Mouse (Mus musculus) midbrain, postnatal 0 days (tissue): ENCODE data around the gene Cdca3. TPM values are rescaled to one million over a fixed set of nuclear protein-coding genes. Genes with fewer than 3 reads are reported as not detected.
A peak's percentile ranks its signal among the peaks of the same experiment; 100 is the strongest.

Experiments used
- ATAC-seq: fragments of 200-750 bp; cut with Nextera tagmentation; 2 replicates; pipeline ENCODE4 v1.8.0; 2017; ENCODE audit warnings: moderate number of reproducible peaks, mild to moderate bottlenecking, moderate TSS enrichment, moderate library complexity; ENCODE audit not compliant: low FRiP score
- DNase-seq: peaks from one replicate; pipeline ENCODE4 v3.0.0-alpha.2; 2015; ENCODE audit warnings: low spot score
- H3K27ac ChIP-seq: fragments of 300-500 bp; sonication (generic); 2 replicates; pipeline ENCODE4 v1.5.1; 2014; ENCODE audit warnings: low read depth, mild to moderate bottlenecking, low read length, mixed read lengths
- H3K27me3 ChIP-seq: fragments of 300-500 bp; sonication (generic); 2 replicates; pipeline ENCODE4 v1.6.1; 2014; ENCODE audit warnings: low read length, control low read depth, mixed read lengths; ENCODE audit not compliant: insufficient read depth
- H3K36me3 ChIP-seq: fragments of 300-500 bp; sonication (generic); 2 replicates; pipeline ENCODE4 v1.6.1; 2014; ENCODE audit warnings: low read length, control low read depth, mixed read lengths; ENCODE audit not compliant: insufficient read depth
- H3K4me1 ChIP-seq: fragments of 300-500 bp; sonication (generic); 2 replicates; pipeline ENCODE4 v1.6.1; 2014; ENCODE audit warnings: mild to moderate bottlenecking, control low read depth, antibody characterized with exemption, low read length, mixed read lengths; ENCODE audit not compliant: insufficient read depth
- H3K4me2 ChIP-seq: fragments of 300-500 bp; sonication (generic); 2 replicates; pipeline ENCODE4 v1.6.1; 2014; ENCODE audit warnings: low read depth, mild to moderate bottlenecking, low read length, mixed read lengths; ENCODE audit not compliant: poor library complexity, severe bottlenecking
- H3K4me3 ChIP-seq: fragments of 300-500 bp; sonication (generic); 2 replicates; pipeline ENCODE4 v1.5.1; 2014; ENCODE audit warnings: low read depth, mild to moderate bottlenecking, low read length, moderate library complexity
- H3K9ac ChIP-seq: fragments of 300-500 bp; sonication (generic); replicated peaks from 2 replicates; pipeline ENCODE4 v1.6.1; 2014; ENCODE audit warnings: mild to moderate bottlenecking, low read length, moderate library complexity, mixed read lengths; ENCODE audit not compliant: poor library complexity, severe bottlenecking
- H3K9me3 ChIP-seq: fragments of 300-500 bp; sonication (generic); 2 replicates; pipeline ENCODE4 v1.6.1; 2016; ENCODE audit warnings: low read length, control low read depth
- CTCF ChIP-seq: IDR thresholded peaks from 2 replicates; pipeline ENCODE4 v1.5.1; 2016; ENCODE audit warnings: antibody characterized with exemption, mild to moderate bottlenecking
- whole genome bisulfite sequencing: fragments of 180-500 bp; shearing (Covaris S2); extraction: QIAGEN DNeasy Blood & Tissue Kit; methylation state at CpG from one replicate; pipeline ENCODE4 v1.1.7; 2014; 5-methylcytosine and 5-hydroxymethylcytosine counted together
- polyA plus RNA-seq: library from polyadenylated mRNA; unstranded; fragments of >200 nt; fragmentation: Nextera tagmentation; extraction: Ambion mirVana; gene quantifications from 2 replicates; pipeline ENCODE4 v1.2.1, GENCODE M21; 2015
- total RNA-seq: library from RNA; depleted of rRNA; stranded (reverse); fragments of >200 nt; gene quantifications from 2 replicates; pipeline ENCODE4 v1.2.3, GENCODE M21; 2014

The Cdca3 gene
- total and polyA plus RNA-seq, 2 experiments from 2014 or later = 16.0 to 16.7 TPM

DNA sequence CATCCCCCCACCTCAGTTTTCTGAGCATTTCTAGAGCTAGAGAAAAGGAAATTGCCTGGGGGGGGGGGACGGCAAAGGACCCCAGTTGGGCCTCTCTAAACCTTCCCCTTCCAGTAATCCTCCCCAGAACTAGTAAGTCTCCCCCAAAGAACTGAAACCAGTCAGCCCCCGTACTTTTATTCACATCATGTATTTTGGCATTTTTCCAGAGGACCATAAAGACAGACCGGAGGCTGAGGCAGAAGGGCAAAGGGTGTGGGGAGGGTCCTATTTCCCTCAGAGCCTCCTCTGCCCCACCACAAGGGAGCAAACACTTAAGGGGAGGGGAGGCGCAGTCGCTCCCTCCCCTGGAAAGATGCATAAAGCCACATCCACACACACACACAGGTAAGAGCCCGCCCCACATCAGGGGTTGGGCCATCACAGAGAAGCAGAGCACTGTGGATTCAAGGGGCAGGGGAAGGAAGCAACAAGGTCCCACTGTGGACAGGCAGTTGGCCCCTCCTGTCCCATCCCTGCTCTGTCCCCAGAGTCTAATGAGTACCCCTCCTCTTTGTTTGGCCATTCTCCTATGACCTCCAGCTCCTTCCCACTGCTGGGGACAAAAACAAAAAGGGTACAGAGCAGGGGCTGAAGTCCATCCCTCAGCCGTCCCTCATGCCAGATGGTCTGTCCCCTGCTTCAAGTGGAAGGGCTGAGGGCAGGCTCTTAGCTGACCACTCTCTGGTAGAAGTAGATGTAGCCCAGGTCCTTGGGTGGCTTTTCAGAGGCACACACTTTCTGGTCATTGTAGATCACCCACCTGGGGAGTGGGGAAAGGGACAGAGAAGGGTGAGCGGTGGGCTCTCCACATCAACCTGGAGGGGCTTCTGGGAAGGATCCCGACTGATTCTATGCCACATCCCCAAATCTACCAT is 14.2 kb upstream of the Cdca3 start:
- peak overlapping the region; percentile 87; the same call in 1 of the 2 replicates for H3K4me2 ChIP-seq
- H3K9ac ChIP-seq = 0 out of 2 replicates have a peak overlapping the region, but pooled peaks have one; percentile 19
- WGBS = 69% methylated on average over 9 of the region's 9 CpGs
- no peak overlapping the region for H3K4me3 ChIP-seq
- H3K4me1 ChIP-seq = peaks cover 12% of the 10 kb centered on the region
- peaks cover 53% of the 10 kb centered on the region for H3K36me3 ChIP-seq
- DNase-seq = peak; percentile 40
- no peak for TF ChIP-seq CTCF
- no peak for ATAC-seq
- no peak overlapping the region for H3K27ac ChIP-seq
- no peaks in the 10 kb centered on the region for H3K9me3 ChIP-seq
- no peaks in the 10 kb centered on the region for H3K27me3 ChIP-seq

DNA sequence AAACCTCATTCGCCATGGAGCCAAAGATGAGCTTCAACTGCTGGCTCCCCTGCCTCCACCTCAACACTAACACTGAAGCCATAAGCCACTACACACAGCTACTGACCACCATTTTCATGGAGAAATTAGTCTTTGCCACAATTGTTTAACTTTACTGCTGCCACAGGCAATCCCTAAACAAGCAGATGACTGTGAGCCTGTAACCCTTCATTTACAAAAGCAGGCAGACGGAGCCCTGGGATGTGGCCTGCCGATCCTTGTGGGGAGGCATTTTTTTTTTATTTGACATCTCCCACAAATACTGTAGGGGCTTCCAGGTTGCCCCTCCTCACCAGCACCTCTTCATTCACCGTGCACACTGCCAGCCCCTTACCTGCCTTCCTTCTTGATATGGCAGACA is 12.7 kb upstream of the Cdca3 start:
- H3K4me3 ChIP-seq = no peak overlapping the region
- 92% methylated on average over 4 of the region's 4 CpGs for WGBS
- H3K9ac ChIP-seq = no peak overlapping the region
- no peak for TF ChIP-seq CTCF
- H3K4me2 ChIP-seq = no peak overlapping the region
- H3K4me1 ChIP-seq = peaks cover 12% of the 10 kb centered on the region
- H3K9me3 ChIP-seq = no peaks in the 10 kb centered on the region
- no peak for ATAC-seq
- H3K36me3 ChIP-seq = peaks cover 63% of the 10 kb centered on the region
- no peaks in the 10 kb centered on the region for H3K27me3 ChIP-seq
- no peak for DNase-seq
- H3K27ac ChIP-seq = no peak overlapping the region

DNA sequence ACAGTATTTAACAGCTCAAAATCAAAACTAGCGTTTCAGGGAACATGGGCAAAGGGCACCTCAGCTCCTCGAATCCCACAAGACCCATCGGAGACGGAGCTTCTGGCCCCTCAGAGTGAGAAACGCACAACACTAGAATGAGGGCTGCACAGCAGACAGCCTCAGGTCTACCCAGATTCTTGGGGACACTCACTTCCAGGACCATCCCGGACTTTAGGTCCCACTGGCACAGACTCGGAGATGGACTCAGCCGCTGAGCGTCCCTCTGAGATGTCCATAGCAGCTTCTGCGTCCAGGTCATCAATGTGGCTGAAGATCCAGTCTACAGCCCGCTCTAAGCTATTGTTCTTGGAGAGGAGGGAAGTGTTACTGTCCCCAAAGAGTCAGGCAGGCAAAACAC is 12.2 kb upstream of the Cdca3 start:
- Histone ChIP-seq H3K36me3 (peaks cover 63% of the 10 kb centered on the region), H3K27me3 (no peaks in the 10 kb centered on the region), H3K27ac (no peak overlapping the region), H3K4me3 (no peak overlapping the region), H3K9me3 (no peaks in the 10 kb centered on the region), H3K4me2 (no peak overlapping the region), H3K9ac (no peak overlapping the region), H3K4me1 (peaks cover 11% of the 10 kb centered on the region)
- DNase-seq (no peak), ATAC-seq (no peak)
- WGBS = 95% methylated on average over 11 of the region's 11 CpGs
- TF ChIP-seq CTCF = no peak

DNA sequence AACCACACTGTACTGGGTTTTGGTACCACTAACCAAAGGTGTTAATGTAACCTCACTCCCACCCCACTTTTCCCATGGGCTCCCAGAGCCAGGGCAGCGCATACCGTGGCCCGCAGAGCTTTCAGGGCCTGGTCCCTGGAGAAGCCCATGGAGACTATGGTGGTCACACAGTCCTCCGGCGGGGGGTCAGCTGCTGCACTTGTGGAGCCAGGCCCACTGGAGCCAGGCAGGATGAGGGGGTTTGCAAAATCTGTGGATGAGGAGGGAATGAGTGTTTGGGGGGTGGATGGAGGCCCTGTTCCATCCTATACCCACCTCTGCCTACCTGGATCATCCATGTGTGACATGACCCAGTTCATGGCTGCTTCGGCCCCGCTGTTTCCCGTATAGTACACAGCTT is 11.8 kb upstream of the Cdca3 start:
- no peaks in the 10 kb centered on the region for H3K9me3 ChIP-seq
- H3K27me3 ChIP-seq = no peaks in the 10 kb centered on the region
- no peak overlapping the region for H3K27ac ChIP-seq
- H3K4me3 ChIP-seq = no peak overlapping the region
- no peak overlapping the region for H3K4me2 ChIP-seq
- H3K9ac ChIP-seq = no peak overlapping the region
- H3K4me1 ChIP-seq = peaks cover 7% of the 10 kb centered on the region
- H3K36me3 ChIP-seq = peaks cover 66% of the 10 kb centered on the region
- no peak for ATAC-seq
- no peak for DNase-seq
- 96% methylated on average over 8 of the region's 8 CpGs for WGBS
- TF ChIP-seq CTCF = no peak

DNA sequence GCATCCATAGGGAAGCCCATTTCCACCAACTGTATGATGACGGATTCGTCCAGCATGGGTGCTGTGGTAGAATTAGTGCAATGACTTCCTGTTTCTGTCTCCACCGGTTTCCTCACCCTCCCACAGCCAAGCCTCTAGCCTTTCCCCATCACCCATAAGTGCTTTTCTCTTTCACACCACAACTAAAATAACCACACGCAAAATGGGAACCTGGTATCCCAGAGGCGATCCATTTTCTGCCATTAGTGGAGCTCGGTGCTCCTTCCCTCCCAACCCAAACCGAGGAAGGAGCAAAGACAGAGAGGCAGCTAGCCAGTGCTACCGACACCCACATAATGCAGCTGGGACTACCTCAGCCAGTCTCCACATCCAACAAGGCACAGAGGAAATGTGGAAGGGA is 11.4 kb upstream of the Cdca3 start:
- Histone ChIP-seq H3K27ac (no peak overlapping the region), H3K4me2 (no peak overlapping the region), H3K27me3 (no peaks in the 10 kb centered on the region), H3K36me3 (peaks cover 70% of the 10 kb centered on the region), H3K9ac (no peak overlapping the region), H3K4me1 (peaks cover 5% of the 10 kb centered on the region), H3K4me3 (no peak overlapping the region), H3K9me3 (no peaks in the 10 kb centered on the region)
- no peak for ATAC-seq
- 95% methylated on average over 8 of the region's 8 CpGs for WGBS
- no peak for TF ChIP-seq CTCF
- DNase-seq = no peak

DNA sequence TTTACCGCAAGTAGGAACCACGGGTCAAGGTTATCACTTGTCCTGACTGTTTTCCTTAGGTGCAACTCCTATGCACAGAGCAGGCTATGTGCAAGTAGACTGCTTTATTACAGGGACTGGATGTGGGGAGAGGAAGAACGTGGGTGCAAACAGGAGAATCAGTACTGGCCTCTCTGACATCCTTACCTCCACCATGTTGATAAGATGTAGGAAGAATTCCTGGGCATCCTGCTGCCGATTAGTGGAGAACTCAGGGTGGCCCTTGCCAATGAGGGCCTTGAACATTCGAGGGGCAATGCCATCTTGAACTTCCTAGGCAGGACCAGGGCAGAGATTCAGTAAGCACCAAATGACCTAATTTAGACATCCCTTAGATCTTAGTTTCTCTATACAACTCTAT is 8.5 kb upstream of the Cdca3 start:
- H3K4me1 ChIP-seq = no peaks in the 10 kb centered on the region
- DNase-seq = no peak
- H3K27ac ChIP-seq = no peak overlapping the region
- H3K9ac ChIP-seq = no peak overlapping the region
- no peak overlapping the region for H3K4me2 ChIP-seq
- H3K4me3 ChIP-seq = no peak overlapping the region
- peaks cover 89% of the 10 kb centered on the region for H3K36me3 ChIP-seq
- no peak for ATAC-seq
- H3K9me3 ChIP-seq = no peaks in the 10 kb centered on the region
- WGBS = 93% methylated on average over 5 of the region's 5 CpGs
- no peaks in the 10 kb centered on the region for H3K27me3 ChIP-seq
- no peak for TF ChIP-seq CTCF
